Mouse (Mus musculus) embryonic fibroblast, embryonic 13.5 days (primary cell): ENCODE data around the gene Drosha.

Experiments
- CTCF ChIP-seq: IDR thresholded peaks from 2 replicates; pipeline ENCODE4 v1.5.1; 2011; ENCODE audit warnings: mild to moderate bottlenecking, control low read depth, low read length, moderate library complexity, borderline replicate concordance; ENCODE audit not compliant: insufficient read depth
- POLR2A ChIP-seq: IDR thresholded peaks from 2 replicates; pipeline ENCODE4 v1.6.1; 2011; ENCODE audit warnings: low read depth, mild to moderate bottlenecking, control low read depth, low read length, moderate library complexity

- TF ChIP-seq POLR2A: no peak
- no peak for TF ChIP-seq CTCF
Measured at GRCm38 (mm10) chr15:12876881-12877280, 52.3 kb downstream of the Drosha start.
